Mouse (Mus musculus) lung, postnatal 10 days (tissue): ENCODE results near the gene Gm10487.
"Not testable (repeated sequence)": the region's sequence is repeated elsewhere in the genome, so short reads cannot be mapped to it uniquely, and the experiment has no call there.

Source experiments
- DNase-seq: peaks from one replicate; pipeline ENCODE4 v3.0.0; 2021

Gene Gm10487

GRCm38 (mm10) chrX:30843369-30843768 is at the start of gene Gm10487:
Gene Gm10487 (minus strand): TSS chrX:30843469.
- not testable (repeated sequence) for DNase-seq
